Mouse (Mus musculus) splenic B cell, adult 2 months (primary cell): ENCODE data around the gene Krt12.

Experiments used
- DNase-seq: peaks from one replicate; pipeline ENCODE4 v3.0.0-alpha.2; 2011; ENCODE audit warnings: low read depth, low spot score
- H3K27me3 ChIP-seq: 2 replicates; pipeline ENCODE4 v1.6.1; 2012; ENCODE audit warnings: mild to moderate bottlenecking, low read length, moderate library complexity, mixed read lengths; ENCODE audit not compliant: control insufficient read depth, poor library complexity, insufficient read depth, severe bottlenecking
- H3K36me3 ChIP-seq: 2 replicates; pipeline ENCODE4 v1.6.1; 2012; ENCODE audit warnings: mild to moderate bottlenecking, low read length, moderate library complexity, mixed read lengths; ENCODE audit not compliant: control insufficient read depth, poor library complexity, insufficient read depth, severe bottlenecking

The Krt12 gene

GRCm38 (mm10) chr11:99385813-99386721 is 36.0 kb downstream of the Krt12 start:
- Histone ChIP-seq H3K27me3 (no peaks in the 10 kb centered on the region; the same call in 1 of the 2 replicates), H3K36me3 (no peaks in the 10 kb centered on the region)
- DNase-seq = peak; percentile 84

- DNase-seq = peak; percentile 83
- no peaks in the 10 kb centered on the region; the same call in 1 of the 2 replicates for H3K27me3 ChIP-seq
- H3K36me3 ChIP-seq = no peaks in the 10 kb centered on the region
Observed at GRCm38 (mm10) chr11:99379568-99379967, 42.5 kb downstream of the Krt12 start.

GRCm38 (mm10) chr11:99374803-99375202 is 47.3 kb downstream of the Krt12 start, which contains the start of gene Krt28:
Krt28 (minus strand) TSS chr11:99374903.
- Histone ChIP-seq H3K27me3 (no peaks in the 10 kb centered on the region), H3K36me3 (no peaks in the 10 kb centered on the region)
- no peak for DNase-seq

- Histone ChIP-seq H3K36me3 (no peaks in the 10 kb centered on the region), H3K27me3 (no peaks in the 10 kb centered on the region)
- DNase-seq = peak; percentile 64
Observed at GRCm38 (mm10) chr11:99369853-99370451, 52.1 kb downstream of the Krt12 start.

- no peaks in the 10 kb centered on the region for H3K27me3 ChIP-seq
Observed at GRCm38 (mm10) chr11:99369229-99369628, 52.8 kb downstream of the Krt12 start.

GRCm38 (mm10) chr11:99366791-99367190 is 55.3 kb downstream of the Krt12 start:
- Histone ChIP-seq H3K27me3 (no peaks in the 10 kb centered on the region), H3K36me3 (no peaks in the 10 kb centered on the region)
- DNase-seq = no peak

More at GRCm38 (mm10) chr11:99369229-99369628, 52.8 kb downstream of the Krt12 start:
- no peak for DNase-seq
- no peaks in the 10 kb centered on the region for H3K36me3 ChIP-seq
